Mouse (Mus musculus) mouse embryonic stem cell (cell line): ENCODE measurements around the gene Dhx34.
"Not testable (repeated sequence)": the region's sequence is repeated elsewhere in the genome, so short reads cannot be mapped to it uniquely, and the experiment has no call there.

Experiments
- in situ Hi-C, 2 experiments: fragments of 300-500 bp; cut with MboI; formaldehyde crosslinking; loops; 1 replicate in 1 of 2; 3 replicates in 1 of 2; pipeline ENCODE4 v1.14.3; 2019 to 2020; ENCODE audit warnings: low sequenced_read_pairs in 2 of 2, low pct_unique_long_range_greater_than_20kb in 1 of 2, mixed read lengths in 1 of 2; ENCODE audit not compliant: unreplicated experiment in 1 of 2

Gene Dhx34

GRCm38 (mm10) chr7:16221582-16222272 is at the start of gene Dhx34:
Gene Dhx34, minus strand, starts transcription at chr7:16222037.
- in situ Hi-C loops: no loop called here

DNA sequence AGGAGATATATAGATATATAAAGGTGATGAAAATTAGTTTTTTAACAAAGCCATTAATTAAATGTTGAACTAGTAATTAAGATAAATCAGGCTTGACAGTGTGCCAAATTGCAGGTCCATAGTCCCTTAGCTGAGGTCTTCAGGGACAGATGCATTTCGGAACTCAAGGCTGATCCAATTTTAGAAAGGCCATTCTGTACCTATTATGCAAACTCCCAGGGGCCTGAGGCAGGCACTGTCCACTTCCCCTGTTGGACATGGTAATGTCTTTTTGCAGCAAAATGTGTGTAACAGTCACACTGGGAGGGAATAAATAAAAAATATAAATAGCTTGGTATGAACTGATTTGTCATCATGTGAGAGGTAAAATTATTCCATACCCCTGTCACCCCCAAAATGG is 49.3 kb upstream of the Dhx34 start:
- in situ Hi-C loops: no loop called here

DNA sequence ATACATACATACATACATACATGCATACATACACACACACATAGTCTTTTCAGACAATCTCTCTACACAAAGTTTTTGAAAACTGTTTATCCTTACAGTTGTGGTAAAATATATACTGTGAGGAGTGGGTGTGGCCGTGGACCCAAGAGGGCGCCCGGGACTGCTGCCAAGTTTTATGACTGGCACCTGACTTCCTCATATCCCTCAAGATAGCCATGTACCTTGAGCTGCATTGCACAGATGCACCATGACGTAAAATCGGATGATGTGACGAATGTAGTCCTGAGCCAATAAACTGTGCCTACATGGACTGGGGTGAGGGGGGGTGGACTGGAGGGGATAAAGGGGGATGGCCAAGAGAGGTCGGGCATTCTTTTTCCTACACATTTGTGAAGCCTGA is 44.8 kb upstream of the Dhx34 start:
- in situ Hi-C loops: not testable (repeated sequence)

- in situ Hi-C loops: no loop called here
These were observed 44.0 kb upstream of the Dhx34 start for GRCm38 (mm10) chr7:16265856-16266255.

- in situ Hi-C loops: no loop called here
These were observed 42.0 kb upstream of the Dhx34 start for GRCm38 (mm10) chr7:16263843-16264242.

DNA sequence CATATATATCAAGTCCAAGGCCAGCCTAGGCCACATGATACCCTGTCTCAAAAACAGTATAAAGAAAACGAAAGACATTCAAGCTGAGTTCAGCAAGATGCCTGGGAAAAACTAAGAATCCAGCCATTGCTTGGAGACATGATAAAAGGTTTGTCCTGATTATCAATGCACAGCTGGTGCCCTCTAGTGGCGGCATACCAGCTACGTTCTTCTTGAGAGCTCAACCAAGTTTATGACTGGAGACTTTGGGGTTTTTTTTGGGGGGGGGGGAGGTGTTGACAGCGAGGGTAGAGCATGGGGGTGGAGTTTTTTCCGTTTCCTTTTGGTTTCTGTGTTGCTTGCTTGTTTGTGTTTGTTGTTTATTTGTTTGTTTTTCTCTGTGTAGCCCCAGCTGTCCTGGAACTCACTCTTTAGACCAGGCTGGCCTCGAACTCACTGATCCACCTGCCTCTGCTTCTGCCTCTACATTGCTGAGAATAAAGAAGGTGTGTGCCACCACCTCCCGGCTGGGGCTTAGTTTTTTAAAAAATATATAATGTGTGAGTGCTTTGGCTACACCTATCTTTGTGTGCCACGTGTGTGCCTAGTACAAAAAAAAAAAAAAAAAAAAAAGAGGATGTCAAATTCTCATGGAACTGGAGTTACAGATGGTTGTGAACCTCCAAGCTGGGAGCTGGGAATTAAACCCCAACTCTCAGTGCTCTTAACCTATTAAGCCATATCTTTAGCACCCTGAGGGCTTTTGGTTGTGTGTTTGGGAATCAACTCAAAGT is 41.4 kb upstream of the Dhx34 start:
- in situ Hi-C loops: no loop called here

DNA sequence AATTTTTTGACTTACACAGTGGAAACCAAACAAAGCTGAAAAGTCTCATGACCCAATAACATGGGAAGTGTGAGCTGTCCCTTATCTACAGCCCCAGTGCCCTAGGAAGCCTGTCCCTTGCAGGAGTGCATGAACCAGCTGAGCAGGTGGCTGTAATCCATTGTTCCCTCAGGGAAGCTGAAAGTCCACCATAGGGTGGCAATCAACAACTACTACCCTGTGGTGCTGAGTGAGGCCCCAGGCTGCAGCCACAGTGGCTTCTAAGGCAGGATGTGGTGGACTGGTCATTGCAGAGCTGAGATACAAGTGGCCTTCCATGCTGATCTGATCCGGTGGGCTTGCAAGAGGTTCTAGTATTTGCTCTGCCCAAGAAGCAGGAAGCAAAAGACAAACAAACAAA is 39.3 kb upstream of the Dhx34 start:
- in situ Hi-C loops: no loop called here

- in situ Hi-C loops: loop anchor here in 1 of 2 experiments (10.0 kb wide), 1 partner anchor 74 kb away; no protein-coding TSS in a partner anchor
These were observed 37.3 kb upstream of the Dhx34 start, which contains the start of gene C5ar1 for GRCm38 (mm10) chr7:16259110-16259590. Gene C5ar1, minus strand, starts transcription at chr7:16259540.

DNA sequence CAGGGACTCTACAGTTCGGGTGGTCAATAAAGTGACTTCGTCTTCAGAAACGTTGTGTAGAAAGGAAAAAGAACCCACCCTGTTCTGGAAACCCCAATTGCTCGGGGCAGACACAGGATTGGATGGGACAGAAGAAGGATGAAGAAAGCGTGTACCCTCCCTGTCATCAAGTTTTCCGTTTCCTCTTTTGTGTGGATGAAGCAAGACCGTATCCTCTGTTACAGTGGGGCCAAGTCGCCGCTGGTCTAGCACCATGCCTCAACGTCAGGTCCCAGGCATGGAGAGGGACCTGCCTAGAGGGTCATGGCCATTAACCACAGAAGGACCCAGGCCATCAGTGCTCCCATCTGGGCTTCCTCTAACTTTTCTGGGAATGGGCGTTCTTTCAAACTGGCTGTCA is 36.0 kb upstream of the Dhx34 start:
- in situ Hi-C loops: loop anchor here in 1 of 2 experiments (10.0 kb wide), 1 partner anchor 73 kb away; no protein-coding TSS in a partner anchor

DNA sequence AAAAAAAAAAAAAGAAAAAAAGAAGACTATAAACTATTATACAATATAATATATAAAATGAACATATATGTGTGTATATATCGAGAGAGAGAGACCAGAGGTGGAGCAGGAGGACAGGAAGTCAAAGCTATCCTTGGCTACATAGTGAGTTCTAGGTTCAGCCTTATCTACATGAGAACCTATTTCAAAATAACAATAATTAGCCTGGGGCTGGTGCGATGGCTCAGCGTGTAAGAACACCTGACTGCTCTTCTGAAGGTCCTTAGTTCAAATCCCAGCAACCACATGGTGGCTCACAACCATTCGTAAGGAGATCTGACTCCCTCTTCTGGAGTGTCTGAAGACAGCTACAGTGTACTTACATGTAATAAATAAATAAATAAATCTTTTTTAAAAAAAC is 34.1 kb upstream of the Dhx34 start:
- in situ Hi-C loops: loop anchor here in 1 of 2 experiments (10.0 kb wide), 1 partner anchor 71 kb away; no protein-coding TSS in a partner anchor

GRCm38 (mm10) chr7:16254195-16254594 is 32.4 kb upstream of the Dhx34 start:
- in situ Hi-C loops: loop anchor here (5.0 to 10.0 kb wide), 2 partner anchors 69 to 72 kb away; no protein-coding TSS in a partner anchor

DNA sequence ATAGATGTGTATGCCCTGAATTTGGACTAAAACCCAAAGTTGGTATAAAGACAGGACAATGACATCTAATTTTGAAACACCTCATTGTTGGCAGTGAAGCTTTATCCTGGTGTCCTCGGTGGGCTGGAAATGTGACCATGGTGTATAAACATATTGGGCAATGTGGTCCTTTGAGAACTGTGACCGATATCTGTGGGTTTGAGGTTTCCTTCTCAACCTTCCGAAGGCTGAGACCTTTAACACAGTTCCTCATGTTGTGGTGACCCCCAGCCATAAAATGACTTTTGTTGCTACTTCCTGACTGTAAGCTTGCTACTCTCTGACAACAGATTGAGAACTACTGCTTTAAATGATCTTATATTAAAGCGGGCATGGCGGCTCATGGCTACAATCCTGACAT is 28.9 kb upstream of the Dhx34 start:
- in situ Hi-C loops: loop anchor here (5.0 to 10.0 kb wide), 2 partner anchors 66 to 68 kb away; no protein-coding TSS in a partner anchor

DNA sequence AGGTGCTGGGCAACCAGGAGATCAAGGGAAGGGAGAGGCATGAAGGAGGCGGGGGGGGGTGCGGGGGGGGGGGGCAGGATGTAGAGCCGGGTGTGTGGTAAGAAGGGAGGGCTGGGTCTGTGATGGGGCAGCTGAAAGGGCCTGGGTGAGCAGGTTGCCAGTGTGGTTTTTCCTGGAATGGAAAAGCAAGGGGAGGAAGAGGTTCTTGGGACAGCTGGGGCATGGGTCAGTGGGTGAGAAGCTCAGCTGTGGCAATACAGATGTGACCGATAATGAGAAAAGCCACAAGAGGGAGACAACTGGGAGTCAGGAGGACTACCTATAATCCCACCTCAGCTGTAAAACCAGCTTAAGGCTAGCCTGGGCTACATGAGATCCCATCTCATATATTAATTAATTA is 24.1 kb upstream of the Dhx34 start:
- in situ Hi-C loops: no loop called here

- in situ Hi-C loops: no loop called here
These were observed 22.2 kb upstream of the Dhx34 start, which contains the start of gene C5ar2 for GRCm38 (mm10) chr7:16244067-16244466. Gene C5ar2, minus strand, starts transcription at chr7:16244154.

- in situ Hi-C loops: no loop called here
These were observed 20.4 kb upstream of the Dhx34 start for GRCm38 (mm10) chr7:16242198-16242597.

DNA sequence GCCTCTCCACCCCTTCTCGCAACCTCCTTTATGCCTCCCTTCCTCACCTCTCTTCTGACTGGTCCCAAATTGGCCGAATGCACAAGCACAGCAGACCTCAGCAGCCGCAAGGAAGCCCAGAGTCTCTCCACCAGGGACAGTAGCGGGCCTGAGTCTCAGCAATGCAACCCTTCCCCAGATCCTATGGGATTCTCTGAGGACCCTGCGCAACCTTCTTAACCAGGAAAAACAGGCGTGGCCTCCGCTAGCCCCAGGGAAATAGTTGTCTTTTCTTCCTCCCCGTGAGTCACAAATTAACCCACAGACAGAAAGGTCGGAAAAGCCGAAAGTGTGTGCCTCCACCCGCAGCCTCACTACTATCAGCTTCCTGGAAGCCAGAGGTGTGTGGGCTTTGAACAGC is 19.9 kb upstream of the Dhx34 start:
- in situ Hi-C loops: no loop called here

- in situ Hi-C loops: no loop called here
These were observed 19.1 kb upstream of the Dhx34 start for GRCm38 (mm10) chr7:16240978-16241303.

DNA sequence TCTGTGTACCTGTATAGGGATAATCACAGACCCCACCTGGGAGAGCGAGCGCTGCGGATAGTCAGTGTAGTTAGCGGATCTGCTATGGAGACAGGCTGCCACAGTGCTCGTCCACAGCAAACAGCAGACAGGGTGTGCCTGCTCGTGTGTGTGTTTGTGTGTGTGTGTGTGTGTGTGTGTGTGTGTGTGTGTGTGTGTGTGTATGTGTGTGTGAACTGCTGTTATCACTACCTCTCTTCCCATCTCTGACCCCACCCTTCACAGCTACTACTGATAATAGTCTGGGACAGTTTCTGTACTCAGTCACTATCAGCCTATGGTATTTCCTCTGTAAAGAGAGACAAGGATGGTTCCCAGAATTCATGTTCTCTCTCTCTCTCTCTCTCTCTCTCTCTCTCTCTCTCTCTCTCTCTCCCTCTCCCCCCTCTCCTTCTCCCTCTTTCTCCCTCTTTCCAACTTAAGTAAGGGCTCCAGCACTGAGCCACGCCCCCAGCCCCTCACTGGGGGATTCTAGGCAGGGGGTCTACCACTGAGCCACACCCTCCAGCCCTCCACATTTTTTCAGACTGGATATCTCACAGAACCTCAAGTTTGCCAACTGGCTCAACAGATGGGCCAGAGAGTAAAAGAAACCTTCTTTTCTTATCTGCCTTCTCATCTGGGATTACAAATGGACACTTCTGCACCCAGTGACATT is 18.6 kb upstream of the Dhx34 start:
- in situ Hi-C loops: no loop called here

- in situ Hi-C loops: no loop called here
These were observed 17.7 kb upstream of the Dhx34 start for GRCm38 (mm10) chr7:16239554-16239997.
